Mouse (Mus musculus) frontal cortex, adult (tissue): ENCODE data around the gene Ddc.

ENCODE experiments used
- ATAC-seq: cut with Nextera tagmentation; 2 replicates; pipeline ENCODE4 v1.9.2; 2017; ENCODE audit warnings: mild to moderate bottlenecking, moderate library complexity, mixed read lengths; ENCODE audit not compliant: low TSS enrichment

Gene Ddc

GRCm38 (mm10) chr11:11897645-11898357 is at the start of gene Ddc:
Ddc (minus strand) TSS chr11:11898144.
- no peak for ATAC-seq

GRCm38 (mm10) chr11:11945766-11946165 is 47.8 kb upstream of the Ddc start:
- no peak for ATAC-seq

DNA sequence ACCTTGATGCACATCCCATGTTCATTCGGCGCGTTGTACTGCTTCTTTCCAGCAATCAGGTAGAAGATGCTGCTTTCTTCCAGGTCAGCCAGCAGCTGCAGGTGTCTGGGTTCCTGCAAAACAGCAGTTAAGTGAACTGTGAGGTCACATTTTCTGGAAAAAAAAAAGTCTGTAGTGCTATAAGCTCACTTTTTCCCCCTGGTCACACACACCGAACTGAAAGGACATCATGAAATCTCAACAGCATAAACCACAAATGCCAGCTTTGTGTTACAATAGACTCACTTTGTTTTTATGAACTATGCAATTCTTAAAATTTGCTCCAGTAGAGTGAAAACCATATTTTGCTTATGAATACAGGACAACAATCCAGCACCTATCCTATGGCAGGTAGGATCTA is 46.9 kb upstream of the Ddc start:
- no peak for ATAC-seq

GRCm38 (mm10) chr11:11944082-11944349 is 46.1 kb upstream of the Ddc start:
- no peak for ATAC-seq

- ATAC-seq, result no peak
Observed at GRCm38 (mm10) chr11:11943240-11944081, 45.5 kb upstream of the Ddc start.

- no peak for ATAC-seq
Observed at GRCm38 (mm10) chr11:11942320-11943217, 44.6 kb upstream of the Ddc start.

GRCm38 (mm10) chr11:11940833-11941681 is 43.1 kb upstream of the Ddc start:
- no peak for ATAC-seq

GRCm38 (mm10) chr11:11939611-11940010 is 41.7 kb upstream of the Ddc start:
- ATAC-seq, result no peak

GRCm38 (mm10) chr11:11938591-11938990 is 40.6 kb upstream of the Ddc start:
- no peak for ATAC-seq

DNA sequence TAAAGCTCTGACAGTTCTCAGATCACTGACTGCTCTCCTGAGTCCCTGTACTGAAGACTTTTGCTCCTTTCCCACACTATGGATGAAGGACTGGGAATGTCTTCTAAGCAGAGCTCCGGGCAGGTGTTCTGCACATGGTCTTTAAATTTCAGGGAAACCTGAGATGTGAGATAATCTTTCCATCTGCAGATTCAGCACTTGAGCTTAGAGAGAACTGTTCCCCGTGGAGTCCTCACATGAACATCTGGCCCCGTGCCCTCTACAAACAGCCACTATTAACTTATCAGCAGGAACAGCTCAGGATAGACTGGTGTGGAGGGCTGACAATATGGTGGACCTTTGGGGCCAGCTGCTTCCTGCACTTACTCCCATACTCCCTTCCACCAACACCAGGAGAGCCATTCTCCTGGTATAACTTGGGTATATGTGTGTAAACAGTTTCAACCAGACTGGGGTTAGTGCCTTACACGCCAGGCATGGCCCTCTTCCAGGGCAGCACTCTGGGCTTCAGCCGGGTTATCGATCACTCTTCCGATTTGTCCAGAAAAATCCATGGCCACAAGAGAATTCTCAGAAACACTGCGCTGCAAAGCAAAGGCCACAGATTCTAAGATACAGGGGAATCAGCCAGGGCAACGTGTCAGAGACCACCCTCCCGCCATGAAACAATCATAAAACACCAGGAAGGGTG is 39.5 kb upstream of the Ddc start:
- no peak for ATAC-seq

GRCm38 (mm10) chr11:11934808-11935207 is 36.9 kb upstream of the Ddc start:
- ATAC-seq, result no peak

GRCm38 (mm10) chr11:11932102-11932789 is 34.3 kb upstream of the Ddc start:
- ATAC-seq, result peak; percentile 91

DNA sequence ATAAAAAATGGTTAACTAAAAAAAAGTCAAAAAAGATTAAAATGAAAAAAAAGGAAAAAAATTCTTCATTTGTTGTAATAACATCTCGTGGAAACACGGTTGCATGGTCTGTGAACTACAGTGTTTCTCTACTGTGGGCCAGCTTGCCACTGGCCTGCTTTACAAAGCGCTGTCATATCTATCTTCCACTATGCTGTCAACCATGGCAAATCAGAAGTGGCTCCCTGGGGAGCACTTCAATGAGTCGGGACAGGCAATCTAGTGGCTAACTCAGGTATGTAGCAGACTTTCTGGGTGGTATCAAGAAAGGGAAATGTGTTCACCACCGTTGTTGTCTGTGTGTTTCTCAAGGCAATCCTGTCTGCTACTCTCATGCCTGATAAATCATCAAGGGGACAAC is 33.7 kb upstream of the Ddc start:
- ATAC-seq, result 0 out of 2 replicates have a peak, but pooled peaks have one; percentile 9

- no peak for ATAC-seq
Observed at GRCm38 (mm10) chr11:11930527-11930926, 32.6 kb upstream of the Ddc start.

DNA sequence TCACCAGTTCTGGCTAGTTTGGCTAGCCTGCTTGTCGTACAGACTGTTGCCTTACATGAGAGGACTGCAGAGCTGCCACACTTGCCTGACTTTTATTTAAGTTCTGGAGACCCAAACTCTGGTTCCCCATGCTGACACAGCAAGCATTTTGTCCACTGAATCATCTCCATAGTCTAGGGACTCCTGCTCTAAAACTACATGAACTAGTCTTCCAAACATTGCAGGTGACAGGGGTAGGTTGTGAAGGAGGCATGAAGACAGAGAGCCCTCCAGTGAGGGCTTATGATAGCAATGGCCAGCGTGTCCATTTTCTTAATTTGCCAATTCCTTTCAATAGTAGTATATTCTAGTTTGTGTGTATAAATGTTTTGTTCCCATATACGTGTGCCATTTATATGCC is 31.1 kb upstream of the Ddc start:
- ATAC-seq, result no peak

DNA sequence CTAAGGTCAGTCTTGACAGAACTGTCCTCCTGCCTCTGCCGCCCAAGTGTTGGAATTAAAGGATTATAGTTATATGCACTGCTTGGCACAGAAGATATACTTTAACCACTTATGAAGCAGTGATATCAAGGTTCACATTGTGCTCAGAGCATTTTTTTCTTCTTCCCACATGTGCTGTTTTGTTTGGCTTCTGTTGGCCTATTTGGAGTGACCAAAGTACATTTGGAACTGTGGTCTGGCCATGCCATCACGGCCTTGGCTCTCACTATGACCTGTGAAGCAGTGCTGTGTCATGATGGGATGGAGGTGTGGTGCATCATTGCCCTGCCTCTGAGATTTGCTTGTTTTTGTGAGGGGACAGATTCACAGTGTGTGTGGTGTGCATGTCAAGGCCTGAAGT is 30.6 kb upstream of the Ddc start:
- no peak for ATAC-seq

GRCm38 (mm10) chr11:11923900-11924299 is 26.0 kb upstream of the Ddc start:
- ATAC-seq, result no peak

- no peak for ATAC-seq
Observed at GRCm38 (mm10) chr11:11923345-11923744, 25.4 kb upstream of the Ddc start.

DNA sequence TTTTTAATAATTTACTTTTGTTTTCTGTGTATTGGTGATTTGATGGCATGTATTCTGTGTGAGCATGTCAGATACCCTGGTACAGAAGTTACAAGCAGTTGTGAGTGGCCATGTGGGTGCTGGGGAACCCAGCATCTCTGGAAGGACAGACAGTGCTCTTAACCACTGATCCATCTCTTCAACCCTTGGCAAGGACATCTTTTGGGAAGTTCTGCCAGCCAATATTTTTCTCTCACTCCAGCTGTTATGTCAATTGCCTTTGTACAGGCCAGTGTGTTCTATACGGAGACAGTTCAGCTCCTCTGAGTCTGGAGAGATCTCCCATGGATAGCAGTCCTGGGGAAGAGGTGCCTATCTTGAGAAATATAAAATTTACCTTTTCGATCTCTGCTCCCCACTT is 24.2 kb upstream of the Ddc start:
- no peak for ATAC-seq

- ATAC-seq, result peak; percentile 92
Observed at GRCm38 (mm10) chr11:11907703-11908413, 9.9 kb upstream of the Ddc start.
